Mouse (Mus musculus) left cerebral cortex, adult 2 months (tissue): ENCODE results near the gene Gm17268. TPM values are rescaled to one million over a fixed set of nuclear protein-coding genes. Genes with fewer than 3 reads are reported as not detected.

Source experiments
- DNase-seq, 2 experiments: peaks; one replicate each; pipeline ENCODE4 v3.0.0; 2021 to 2022; ENCODE audit warnings: low spot score in 2 of 2, mixed read lengths in 1 of 2; ENCODE audit errors: extremely low spot score in 1 of 2
- H3K27ac ChIP-seq: fragments of 200-600 bp; 2 replicates; pipeline ENCODE4 v1.8.1; 2022
- H3K4me3 ChIP-seq: fragments of 200-600 bp; 2 replicates; pipeline ENCODE4 v1.8.1; 2022
- CTCF ChIP-seq: fragments of 200-600 bp; IDR thresholded peaks from 2 replicates; pipeline ENCODE4 v1.8.1; 2022; ENCODE audit warnings: antibody characterized with exemption, mild to moderate bottlenecking, moderate library complexity
- intact Hi-C: fragments of 180-260 bp; cut with DNase I; formaldehyde crosslinking; loops from one replicate; pipeline ENCODE4 v1.15.1; 2025
- total RNA-seq, 2 experiments: library from RNA; stranded (reverse); gene quantifications; 2 replicates each; pipeline ENCODE4 v1.2.3; 2021

Gene Gm17268
- total RNA-seq, 2 experiments from 2014 or later, result not detected

DNA sequence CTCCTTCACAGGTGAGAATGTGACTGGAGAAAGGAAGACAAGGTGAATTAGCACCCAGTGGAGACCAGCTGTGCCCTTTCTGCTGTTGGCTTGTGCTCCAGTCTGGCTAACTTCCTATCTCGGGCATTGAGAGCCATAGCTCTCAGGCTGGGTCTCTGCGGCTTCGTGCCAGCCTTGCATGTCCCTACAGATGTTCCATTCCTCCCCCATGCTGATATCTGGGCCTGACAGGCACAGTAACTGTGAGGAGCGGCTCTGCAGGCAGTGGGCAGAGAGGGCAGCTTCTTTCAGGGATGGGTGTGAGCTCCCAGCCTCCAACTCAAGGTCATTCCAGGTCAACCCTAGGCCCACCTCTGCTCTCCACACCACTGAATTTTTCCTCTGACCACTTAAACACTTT, 38.9 kb downstream of the Gm17268 start:
- no peak for TF ChIP-seq CTCF
- Histone ChIP-seq H3K27ac (no peak overlapping the region), H3K4me3 (no peak overlapping the region)
- intact Hi-C loops, result loop anchor here (5.0 kb wide), 1 partner anchor 38 kb away; the partner anchor contains the start of genes Ccl2 and Gm17268
- DNase-seq, result no peak

DNA sequence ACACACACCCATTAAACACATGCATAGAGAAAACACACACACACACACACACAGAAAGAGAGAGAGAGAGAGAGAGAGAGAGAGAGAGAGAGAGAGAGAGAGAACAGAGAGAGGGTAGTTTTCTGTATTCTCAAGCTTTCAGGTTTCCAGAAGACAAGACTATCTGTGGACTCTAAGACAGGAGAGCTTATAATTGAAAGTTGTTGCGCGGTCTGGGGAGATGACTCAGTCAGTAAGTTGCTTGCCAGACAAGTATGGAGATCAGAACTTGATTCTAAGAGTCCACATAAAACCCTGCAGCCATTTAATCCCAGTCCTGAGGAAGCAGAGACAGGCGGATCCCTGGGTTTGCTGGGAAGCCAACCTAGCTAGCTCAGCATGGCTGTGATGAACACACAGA, 39.7 kb downstream of the Gm17268 start:
- intact Hi-C loops, result loop anchor here (5.0 kb wide), 1 partner anchor 39 kb away; the partner anchor contains the start of genes Ccl2 and Gm17268
- no peak for DNase-seq
- Histone ChIP-seq H3K4me3 (no peak overlapping the region), H3K27ac (no peak overlapping the region)
- no peak for TF ChIP-seq CTCF

DNA sequence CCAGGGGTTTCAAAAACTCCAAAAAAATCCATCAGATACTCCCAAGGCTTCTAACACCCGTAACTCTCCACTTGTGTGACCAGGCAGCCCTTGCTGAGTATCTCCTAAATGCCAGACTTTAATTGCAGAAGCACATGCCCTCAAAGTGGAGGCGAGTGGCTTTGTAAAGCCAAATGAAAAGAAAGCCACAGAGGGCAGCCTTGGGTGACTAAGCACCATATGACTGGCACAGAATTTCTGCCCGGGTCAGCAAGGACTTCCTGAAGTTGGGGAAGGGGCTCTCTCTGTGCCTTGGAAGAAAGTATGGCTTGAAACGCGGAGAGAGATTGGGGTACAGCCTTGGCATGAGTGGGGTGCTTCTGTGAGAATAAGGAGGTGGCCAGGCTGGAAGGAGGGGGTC, 41.3 kb downstream of the Gm17268 start:
- intact Hi-C loops, result loop anchor here (5.0 kb wide), 1 partner anchor 40 kb away; the partner anchor contains the start of genes Ccl2 and Gm17268
- no peak for DNase-seq
- no peak overlapping the region for H3K4me3 ChIP-seq
- H3K27ac ChIP-seq, result no peak overlapping the region
- TF ChIP-seq CTCF, result no peak

DNA sequence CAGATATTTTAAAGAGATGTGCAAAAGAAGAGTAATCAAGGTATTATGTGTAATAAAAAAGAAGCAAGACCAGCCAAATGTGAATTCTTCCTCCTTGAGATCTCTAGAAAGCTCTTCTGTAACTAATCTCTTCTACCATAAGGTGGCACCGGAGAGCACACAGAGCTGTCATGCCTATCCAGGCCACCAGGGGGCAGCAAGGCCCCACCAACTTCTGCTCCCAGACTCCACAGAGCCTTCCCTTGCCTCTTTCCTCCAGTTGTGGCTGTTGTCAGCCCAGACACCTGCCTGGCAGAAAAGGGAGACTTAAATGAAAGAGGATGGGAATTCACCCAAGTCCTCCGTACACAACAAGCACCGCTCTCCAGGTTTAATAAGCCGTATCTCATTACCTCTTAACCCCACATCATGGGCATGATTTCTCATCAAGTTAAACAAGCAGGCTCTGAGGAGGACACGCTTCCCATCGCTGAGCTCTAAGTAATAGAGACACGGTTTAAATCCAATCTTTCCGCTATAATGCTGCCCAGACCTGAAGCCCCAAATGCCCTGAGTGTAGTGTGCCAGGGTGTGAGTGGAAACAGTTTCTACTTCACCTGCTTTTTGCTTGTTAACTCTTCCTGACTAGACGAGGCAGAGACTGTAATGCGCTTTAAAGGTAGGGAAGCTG, 42.1 kb downstream of the Gm17268 start:
- intact Hi-C loops, result loop anchor here (1.0 to 5.0 kb wide), 2 partner anchors 41 to 181 kb away; partner anchors contain the start of genes Ccl2 and Gm17268
- Histone ChIP-seq H3K4me3 (no peak overlapping the region), H3K27ac (no peak overlapping the region)
- TF ChIP-seq CTCF, result no peak; the same call in none of the 2 replicates
- DNase-seq, result peak; percentile 78 to 79

DNA sequence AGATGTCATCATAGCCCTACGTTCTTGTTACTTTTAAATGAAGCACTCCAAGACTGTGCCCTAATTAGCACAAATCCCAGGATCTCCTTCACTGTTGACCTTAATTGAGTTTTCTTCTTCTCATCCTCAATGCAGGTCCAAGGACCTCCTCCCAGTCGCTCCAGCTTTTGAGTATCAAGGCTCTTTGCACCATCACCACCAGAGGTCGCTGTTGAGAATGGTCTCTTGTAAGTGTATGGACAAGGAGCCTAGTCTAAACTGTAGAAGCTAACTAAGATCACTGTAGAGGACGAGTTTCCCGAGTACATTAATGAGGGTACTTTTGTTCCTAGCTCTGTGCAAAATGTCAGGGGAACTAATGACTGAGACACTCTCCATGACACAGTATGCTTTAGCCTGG, 55.2 kb downstream of the Gm17268 start:
- H3K27ac ChIP-seq, result no peak overlapping the region
- DNase-seq, result peak; percentile 50 to 65
- intact Hi-C loops, result no loop called here
- no peak overlapping the region for H3K4me3 ChIP-seq
- TF ChIP-seq CTCF, result peak; percentile 87

DNA sequence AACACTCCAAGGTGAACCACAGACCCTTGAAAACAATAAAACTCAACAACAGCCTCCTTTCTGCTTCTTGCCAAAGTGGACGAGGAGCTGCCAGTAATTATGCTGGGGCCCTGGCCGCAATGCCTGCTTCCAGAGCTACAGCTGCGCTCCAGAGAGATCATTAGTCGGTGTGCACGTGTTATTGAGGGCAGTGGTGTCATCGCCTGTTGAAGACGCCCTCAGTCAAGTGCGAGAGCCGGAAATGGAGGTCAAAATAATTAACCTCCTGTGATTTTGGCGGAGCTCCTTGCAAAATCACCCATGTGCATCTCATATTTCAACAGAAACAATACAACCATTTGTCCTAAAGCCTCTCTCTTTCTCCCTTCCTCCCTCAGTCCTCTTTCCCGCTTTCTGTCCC, 56.2 kb downstream of the Gm17268 start:
- no peak overlapping the region for H3K27ac ChIP-seq
- no peak for TF ChIP-seq CTCF
- intact Hi-C loops, result no loop called here
- no peak overlapping the region for H3K4me3 ChIP-seq
- no peak for DNase-seq

Other genes starting within 250 kb of the Gm17268 start
- under 1 TPM in 1 of 2 experiments, not detected in 1; 0.12 TPM for gene 5530401A14Rik, start 177.9 kb downstream of the Gm17268 start, total RNA-seq
- 10 to 100 TPM; 65.7 to 75.2 TPM for gene Asic2, start 70.1 kb downstream of the Gm17268 start, total RNA-seq
- not detected for gene Ccl2, start 3.0 kb downstream of the Gm17268 start, total RNA-seq
- gene Ccl7, start 7.2 kb upstream of the Gm17268 start, total RNA-seq, result not detected
- gene Ccl11, start 19.3 kb upstream of the Gm17268 start, total RNA-seq, result under 1 TPM in 1 of 2 experiments, not detected in 1; 0.43 TPM
- not detected for gene Ccl12, start 63.3 kb upstream of the Gm17268 start, total RNA-seq
- not detected for gene Ccl8, start 76.6 kb upstream of the Gm17268 start, total RNA-seq